Mouse (Mus musculus): ENCODE measurements around the gene Cdh13. TPM values are rescaled to one million over a fixed set of nuclear protein-coding genes. Genes with fewer than 3 reads are reported as not detected.

Cdh13 gene
- polyA plus RNA-seq, 1 experiment from 2014 or later, result 56.3 TPM

GRCm38 (mm10) chr8:118951766-118952741, 668.5 kb downstream of the Cdh13 start:
- Histone ChIP-seq H3K27me3 (no peaks in the 10 kb centered on the region), H3K4me2 (replicated peaks) (no peak overlapping the region), H3K9me3 (no peaks in the 10 kb centered on the region), H3K4me3 (replicated peaks) (no peak overlapping the region), H3K4me1 (replicated peaks) (0 out of 2 replicates have a peak, but pooled peaks cover 6% of the 10 kb centered on the region), H3K36me3 (no peaks in the 10 kb centered on the region), H3K9ac (replicated peaks) (no peak overlapping the region), H3K27ac (no peak overlapping the region)
- no peak for ATAC-seq
- WGBS, result 63% methylated on average over 20 of the region's 20 CpGs

DNA sequence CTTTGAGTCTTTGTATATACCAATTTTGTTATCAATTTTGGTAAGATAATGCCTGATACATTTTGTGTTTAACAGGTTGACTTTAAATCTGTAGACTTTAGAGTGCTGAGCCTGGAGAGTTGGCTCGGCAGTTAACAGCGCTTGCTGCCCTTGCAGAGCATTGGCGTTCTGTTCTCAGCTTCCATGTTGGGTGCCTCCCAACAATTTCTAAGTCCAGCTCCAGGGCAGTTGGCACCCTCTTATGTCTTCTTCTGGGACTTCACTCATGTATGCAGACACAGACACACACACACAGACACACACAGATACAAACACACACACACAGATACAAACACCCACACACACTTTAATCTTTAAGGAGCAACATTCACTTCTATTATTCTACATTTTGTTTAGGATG, 672.6 kb downstream of the Cdh13 start:
- no peaks in the 10 kb centered on the region for H3K27me3 ChIP-seq

DNA sequence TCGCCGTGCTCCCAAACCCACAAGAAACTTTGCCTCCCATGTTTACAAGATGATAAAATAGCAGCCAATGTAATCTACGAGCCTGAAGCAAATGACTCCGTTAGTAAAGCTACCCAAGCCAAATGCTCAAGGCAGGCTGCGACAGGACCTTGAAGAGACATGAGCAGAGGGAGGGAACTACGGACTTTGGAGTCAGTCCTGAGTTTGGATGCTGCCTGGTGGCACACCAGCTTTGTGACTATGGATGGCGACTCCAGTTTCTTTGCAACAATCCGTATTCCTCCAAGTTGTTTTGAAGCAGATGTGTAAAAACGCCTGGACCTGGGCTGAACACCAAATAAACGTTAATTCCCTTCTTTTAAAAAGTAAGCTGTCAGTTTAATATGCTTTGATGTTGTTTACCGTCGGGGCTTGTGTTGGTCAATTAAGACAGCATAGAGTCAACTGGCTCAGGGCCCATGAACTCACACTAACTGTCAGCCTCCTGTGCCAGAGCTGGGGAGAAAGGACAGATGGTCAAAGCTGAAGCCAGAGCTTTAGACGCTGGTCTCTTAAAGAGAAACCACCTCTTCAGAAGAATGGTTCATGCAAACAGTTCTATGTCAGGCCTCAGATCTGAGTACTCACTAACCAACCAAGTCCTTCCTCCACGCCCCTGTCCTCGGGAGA, 678.5 kb downstream of the Cdh13 start:
- Histone ChIP-seq H3K4me3 (replicated peaks) (no peak overlapping the region), H3K27me3 (no peaks in the 10 kb centered on the region), H3K27ac (no peak overlapping the region), H3K9me3 (no peaks in the 10 kb centered on the region), H3K36me3 (no peaks in the 10 kb centered on the region), H3K4me1 (replicated peaks) (0 out of 2 replicates have a peak, but pooled peaks cover 2% of the 10 kb centered on the region), H3K9ac (replicated peaks) (no peak overlapping the region), H3K4me2 (replicated peaks) (no peak overlapping the region)
- ATAC-seq, result no peak
- whole genome bisulfite sequencing, result 91% methylated on average over 15 of the region's 15 CpGs

More for the DNA sequence above, 672.6 kb downstream of the Cdh13 start:
- H3K36me3 ChIP-seq, result no peaks in the 10 kb centered on the region
- H3K4me3 ChIP-seq (replicated peaks), result no peak overlapping the region
- no peaks in the 10 kb centered on the region for H3K9me3 ChIP-seq
- no peak overlapping the region for H3K4me2 ChIP-seq (replicated peaks)
- no peak overlapping the region for H3K27ac ChIP-seq
- no peak for ATAC-seq
- H3K9ac ChIP-seq (replicated peaks), result no peak overlapping the region
- H3K4me1 ChIP-seq (replicated peaks), result 0 out of 2 replicates have a peak, but pooled peaks cover 8% of the 10 kb centered on the region
- 89% methylated on average over 3 of the region's 3 CpGs for WGBS

GRCm38 (mm10) chr8:118965101-118965840, 681.7 kb downstream of the Cdh13 start:
- Histone ChIP-seq H3K27ac (no peak overlapping the region), H3K4me2 (replicated peaks) (no peak overlapping the region), H3K4me1 (replicated peaks) (peaks cover 18% of the 10 kb centered on the region), H3K4me3 (replicated peaks) (no peak overlapping the region), H3K27me3 (no peaks in the 10 kb centered on the region), H3K36me3 (no peaks in the 10 kb centered on the region), H3K9ac (replicated peaks) (no peak overlapping the region), H3K9me3 (no peaks in the 10 kb centered on the region)
- no peak for ATAC-seq
- 90% methylated on average over 15 of the region's 15 CpGs for WGBS

DNA sequence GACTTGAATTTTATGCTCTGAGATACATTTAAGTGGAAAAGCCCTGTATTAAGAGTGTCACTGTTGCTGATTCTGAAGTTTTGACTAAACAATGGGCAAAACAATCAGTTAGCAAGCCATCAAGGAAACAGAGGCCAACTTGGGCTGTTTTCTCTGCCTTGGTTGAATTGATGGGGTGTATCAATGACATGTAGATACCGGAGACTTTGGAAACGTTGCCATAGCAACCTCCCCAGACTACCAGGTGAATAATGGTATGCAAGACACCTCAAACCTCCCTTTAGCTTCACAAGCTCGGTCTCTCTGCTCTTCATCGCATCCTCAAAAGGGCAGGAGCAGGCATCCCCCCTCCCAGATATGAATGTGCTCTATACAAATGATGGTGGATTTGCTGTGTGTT, 685.4 kb downstream of the Cdh13 start:
- 53% methylated on average over 4 of the region's 4 CpGs for WGBS
- H3K9me3 ChIP-seq, result no peaks in the 10 kb centered on the region
- no peaks in the 10 kb centered on the region for H3K27me3 ChIP-seq
- peak overlapping the region; percentile 22; the same call in 1 of the 2 replicates for H3K27ac ChIP-seq
- H3K4me2 ChIP-seq (replicated peaks), result no peak overlapping the region
- peaks cover 18% of the 10 kb centered on the region for H3K4me1 ChIP-seq (replicated peaks)
- no peaks in the 10 kb centered on the region for H3K36me3 ChIP-seq
- H3K9ac ChIP-seq (replicated peaks), result no peak overlapping the region
- ATAC-seq, result no peak
- H3K4me3 ChIP-seq (replicated peaks), result no peak overlapping the region

DNA sequence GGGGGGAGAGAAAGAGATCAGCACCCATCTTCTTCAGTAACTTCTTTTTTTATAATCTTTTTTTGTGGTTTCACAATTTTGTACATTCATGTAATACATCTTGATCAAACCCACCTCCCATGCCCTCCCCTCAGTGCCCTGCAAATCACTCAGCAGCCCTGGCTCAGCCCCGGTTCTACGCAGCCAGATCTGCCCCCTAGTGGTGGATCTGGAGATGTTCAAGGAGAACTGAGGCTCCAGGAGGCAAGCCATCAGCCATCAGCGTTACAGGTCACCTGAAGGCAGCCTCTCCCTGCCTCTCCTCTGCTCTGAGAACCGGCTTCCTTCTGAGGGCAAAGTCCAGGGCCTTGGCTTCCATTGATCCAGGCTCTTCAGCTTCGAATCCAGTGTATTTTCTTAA, 696.3 kb downstream of the Cdh13 start:
- H3K27me3 ChIP-seq, result no peaks in the 10 kb centered on the region
- H3K4me3 ChIP-seq (replicated peaks), result no peak overlapping the region
- H3K4me2 ChIP-seq (replicated peaks), result no peak overlapping the region
- H3K9ac ChIP-seq (replicated peaks), result no peak overlapping the region
- no peaks in the 10 kb centered on the region for H3K9me3 ChIP-seq
- no peaks in the 10 kb centered on the region for H3K36me3 ChIP-seq
- no peaks in the 10 kb centered on the region for H3K4me1 ChIP-seq (replicated peaks)
- ATAC-seq, result no peak
- whole genome bisulfite sequencing, result 21% methylated on average over 5 of the region's 5 CpGs
- no peak overlapping the region for H3K27ac ChIP-seq

DNA sequence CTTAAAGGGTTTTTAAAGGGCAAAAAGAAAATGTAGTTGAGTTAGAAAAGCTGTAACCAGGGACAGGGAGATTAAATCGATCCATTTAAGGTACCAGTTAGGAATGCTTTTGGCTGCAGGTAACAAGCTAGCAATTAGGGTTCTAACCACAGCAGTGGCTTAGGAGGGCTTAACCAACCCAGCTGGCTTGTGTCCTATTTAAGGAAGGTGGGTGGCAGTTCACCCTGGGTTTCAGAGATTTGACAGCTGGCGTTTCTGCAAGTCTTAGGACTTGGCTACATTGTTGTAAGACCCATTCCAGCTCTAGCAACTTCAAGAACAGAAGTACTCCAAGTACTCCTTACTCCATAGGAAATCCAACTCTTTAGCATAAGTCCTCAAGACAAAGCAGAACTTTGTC, 700.2 kb downstream of the Cdh13 start:
- no peaks in the 10 kb centered on the region for H3K9me3 ChIP-seq
- H3K9ac ChIP-seq (replicated peaks), result no peak overlapping the region
- ATAC-seq, result no peak
- H3K36me3 ChIP-seq, result no peaks in the 10 kb centered on the region
- H3K27me3 ChIP-seq, result no peaks in the 10 kb centered on the region
- H3K27ac ChIP-seq, result no peak overlapping the region
- H3K4me2 ChIP-seq (replicated peaks), result no peak overlapping the region
- no peaks in the 10 kb centered on the region for H3K4me1 ChIP-seq (replicated peaks)
- no peak overlapping the region for H3K4me3 ChIP-seq (replicated peaks)
- WGBS, result 84% methylated on average over 2 of the region's 2 CpGs

DNA sequence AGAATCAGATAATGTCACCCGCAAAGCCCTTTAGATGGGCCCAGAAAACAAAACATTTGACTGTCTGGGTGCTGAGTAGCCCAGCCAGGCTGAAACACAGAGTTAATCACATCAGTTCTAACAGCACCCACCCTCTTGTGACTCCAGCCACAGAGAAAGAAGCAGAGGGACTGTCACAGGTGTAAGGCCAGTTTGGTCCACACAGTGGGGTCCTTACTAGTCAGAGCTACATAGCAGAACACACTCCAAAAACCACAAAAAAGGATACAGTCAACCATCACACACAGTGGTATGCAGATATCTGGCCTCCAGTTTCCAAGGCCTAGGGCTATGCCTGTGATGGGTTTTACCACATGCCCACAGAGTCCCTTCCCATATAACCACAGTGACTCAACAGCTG, 703.3 kb downstream of the Cdh13 start:
- Histone ChIP-seq H3K27ac (no peak overlapping the region), H3K9ac (replicated peaks) (no peak overlapping the region), H3K36me3 (no peaks in the 10 kb centered on the region), H3K4me1 (replicated peaks) (no peaks in the 10 kb centered on the region), H3K27me3 (no peaks in the 10 kb centered on the region), H3K4me3 (replicated peaks) (no peak overlapping the region), H3K9me3 (no peaks in the 10 kb centered on the region), H3K4me2 (replicated peaks) (no peak overlapping the region)
- ATAC-seq, result no peak
- 88% methylated on average over 1 of the region's 1 CpGs for WGBS

GRCm38 (mm10) chr8:118995641-118996188, 712.2 kb downstream of the Cdh13 start:
- Histone ChIP-seq H3K36me3 (no peaks in the 10 kb centered on the region), H3K4me1 (replicated peaks) (no peaks in the 10 kb centered on the region), H3K9me3 (no peaks in the 10 kb centered on the region), H3K27ac (no peak overlapping the region), H3K4me3 (replicated peaks) (no peak overlapping the region), H3K27me3 (no peaks in the 10 kb centered on the region), H3K9ac (replicated peaks) (no peak overlapping the region), H3K4me2 (replicated peaks) (no peak overlapping the region)
- whole genome bisulfite sequencing, result 79% methylated on average over 11 of the region's 11 CpGs
- peak; percentile 48; the same call in 1 of the 2 replicates for ATAC-seq

GRCm38 (mm10) chr8:119000595-119000994, 717.1 kb downstream of the Cdh13 start:
- 86% methylated on average over 1 of the region's 1 CpGs for WGBS

GRCm38 (mm10) chr8:119004821-119005220, 721.3 kb downstream of the Cdh13 start:
- no peaks in the 10 kb centered on the region for H3K4me1 ChIP-seq (replicated peaks)
- no peaks in the 10 kb centered on the region for H3K36me3 ChIP-seq
- no peak overlapping the region for H3K9ac ChIP-seq (replicated peaks)
- WGBS, result 90% methylated on average over 5 of the region's 5 CpGs
- H3K27me3 ChIP-seq, result no peaks in the 10 kb centered on the region
- no peak overlapping the region for H3K4me2 ChIP-seq (replicated peaks)
- H3K4me3 ChIP-seq (replicated peaks), result no peak overlapping the region
- ATAC-seq, result no peak
- H3K27ac ChIP-seq, result no peak overlapping the region
- H3K9me3 ChIP-seq, result no peaks in the 10 kb centered on the region; the same call in 1 of the 2 replicates

More at GRCm38 (mm10) chr8:119000595-119000994, 717.1 kb downstream of the Cdh13 start:
- no peaks in the 10 kb centered on the region; the same call in 1 of the 2 replicates for H3K9me3 ChIP-seq
- no peaks in the 10 kb centered on the region for H3K27me3 ChIP-seq
- H3K4me3 ChIP-seq (replicated peaks), result no peak overlapping the region
- H3K27ac ChIP-seq, result no peak overlapping the region
- H3K36me3 ChIP-seq, result no peaks in the 10 kb centered on the region
- H3K4me1 ChIP-seq (replicated peaks), result no peaks in the 10 kb centered on the region
- no peak overlapping the region for H3K9ac ChIP-seq (replicated peaks)
- no peak for ATAC-seq
- H3K4me2 ChIP-seq (replicated peaks), result no peak overlapping the region
